18 mouse cellular contexts compared by ENCODE assay signal in the genomic region with DNA sequence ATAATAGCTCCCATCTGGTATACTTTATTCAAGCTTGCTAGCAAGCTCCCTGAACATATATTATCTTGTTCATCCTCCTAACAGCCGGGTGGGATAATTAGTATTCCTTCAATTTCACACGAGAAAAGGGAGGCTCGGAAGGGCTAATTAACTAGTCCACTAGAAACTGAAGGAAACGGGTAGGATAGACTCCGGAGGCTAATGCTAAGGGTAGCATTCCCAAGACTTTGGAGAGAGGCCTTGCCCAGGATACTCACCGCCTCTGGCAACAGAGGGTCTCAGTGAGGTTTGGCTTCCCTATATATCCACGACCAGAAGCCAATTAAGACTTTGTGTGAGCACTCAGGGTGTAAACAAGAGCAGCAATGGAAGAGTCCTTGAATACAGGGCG. TPM values are rescaled to one million over a fixed set of nuclear protein-coding genes. Genes with fewer than 3 reads are reported as not detected.
DNase-seq lines count a peak whose midpoint lies in the region; ATAC-seq lines count a peak whose summit lies in the region.
"Had no signal": no experiment of that assay in that cellular context is flagged by ENCODE, and none has a peak within 500 bp of the region (broad histone marks: within the 10 kb centered on the region; RNA-seq: fewer than 3 reads in every experiment).

No protein-coding gene starts in this region.

- H3K4me3 ChIP-seq in lung, embryonic 16.5 days (ENCODE audit: low read length), result no peak overlapping the region
- 0 out of 2 replicates have a peak overlapping the region, but pooled peaks have one; percentile 70 for H3K4me3 ChIP-seq in forebrain, embryonic 10.5 days
- H3K4me3 ChIP-seq in forebrain, embryonic 16.5 days (replicated peaks; ENCODE audit: low read length), result peak overlapping the region; percentile 76
- peak overlapping the region; percentile 66; the same call in 1 of the 2 replicates for H3K4me3 ChIP-seq in neural tube, embryonic 14.5 days (ENCODE audit: low read depth, low read length)
- H3K4me3 ChIP-seq: myocyte had no signal

- WGBS in lung, embryonic 16.5 days, result 60% methylated on average over 8 of the region's 8 CpGs
- WGBS in forebrain, embryonic 10.5 days, result 39% methylated on average over 8 of the region's 8 CpGs
- WGBS in forebrain, embryonic 16.5 days, result 13% methylated on average over 8 of the region's 8 CpGs
- 32% methylated on average over 8 of the region's 8 CpGs for WGBS in neural tube, embryonic 14.5 days

- no peaks in the 10 kb centered on the region for H3K9me3 ChIP-seq in lung, embryonic 16.5 days (ENCODE audit: control insufficient read depth, low read length)
- H3K9me3 ChIP-seq in forebrain, embryonic 10.5 days, result no peaks in the 10 kb centered on the region
- no peaks in the 10 kb centered on the region for H3K9me3 ChIP-seq in forebrain, embryonic 16.5 days (ENCODE audit: control insufficient read depth, low read length)
- H3K9me3 ChIP-seq in neural tube, embryonic 14.5 days (ENCODE audit: control insufficient read depth, low read length), result no peaks in the 10 kb centered on the region
- H3K9me3 ChIP-seq: liver, embryonic 13.5 days had no signal

- no peak for DNase-seq in lung, postnatal 4 days
- no peak for DNase-seq in forebrain, embryonic 10.5 days (ENCODE audit: extremely low spot score, low spot score)
- DNase-seq in cerebellum, adult 9-11 months, result no peak
- DNase-seq in kidney, postnatal 10 days, result no peak
- DNase-seq: adrenal gland, adult 2 months; heart, adult 11 months; kidney, postnatal 4 days; liver, embryonic 13.5 days had no signal

- no peak overlapping the region for H3K27ac ChIP-seq in lung, embryonic 16.5 days (ENCODE audit: low read length)
- no peak overlapping the region; the same call in 1 of the 2 replicates for H3K27ac ChIP-seq in forebrain, embryonic 10.5 days
- H3K27ac ChIP-seq in forebrain, embryonic 16.5 days (ENCODE audit: low read length), result peak overlapping the region; percentile 97
- no peak overlapping the region; the same call in 1 of the 2 replicates for H3K27ac ChIP-seq in neural tube, embryonic 14.5 days (ENCODE audit: low read depth, low read length)
- H3K27ac ChIP-seq: liver, embryonic 13.5 days; macrophage had no signal

- peak overlapping the region; percentile 82; the same call in 1 of the 2 replicates for H3K4me2 ChIP-seq in lung, embryonic 16.5 days (ENCODE audit: low read depth, low read length)
- H3K4me2 ChIP-seq in forebrain, embryonic 16.5 days (ENCODE audit: low read length), result peak overlapping the region; percentile 91
- H3K4me2 ChIP-seq in neural tube, embryonic 14.5 days (ENCODE audit: low read depth, low read length), result peak overlapping the region; percentile 96

- ATAC-seq in lung, embryonic 16.5 days (ENCODE audit: low read depth), result no peak
- no peak for ATAC-seq in forebrain, embryonic 16.5 days
- ATAC-seq in neural tube, embryonic 14.5 days (ENCODE audit: low read depth), result peak; percentile 2; the same call in 1 of the 2 replicates

- no peak overlapping the region for H3K9ac ChIP-seq in lung, embryonic 16.5 days (ENCODE audit: low read length)
- H3K9ac ChIP-seq in forebrain, embryonic 16.5 days (replicated peaks; ENCODE audit: low read depth, low read length), result peak overlapping the region; percentile 94; the same call in 1 of the 2 replicates
- no peak overlapping the region for H3K9ac ChIP-seq in neural tube, embryonic 14.5 days (replicated peaks; ENCODE audit: low read depth, low read length)
- H3K9ac ChIP-seq: liver, embryonic 13.5 days had no signal

- no peaks in the 10 kb centered on the region for H3K36me3 ChIP-seq in lung, embryonic 16.5 days (ENCODE audit: control insufficient read depth, insufficient read depth, low read length)
- no peaks in the 10 kb centered on the region for H3K36me3 ChIP-seq in forebrain, embryonic 10.5 days (replicated peaks)
- no peaks in the 10 kb centered on the region for H3K36me3 ChIP-seq in forebrain, embryonic 16.5 days (ENCODE audit: control insufficient read depth, insufficient read depth)
- no peaks in the 10 kb centered on the region for H3K36me3 ChIP-seq in neural tube, embryonic 14.5 days (ENCODE audit: control insufficient read depth, insufficient read depth, low read length)
- H3K36me3 ChIP-seq: liver, embryonic 13.5 days had no signal

- peaks cover 14% of the 10 kb centered on the region for H3K27me3 ChIP-seq in lung, embryonic 16.5 days (ENCODE audit: control insufficient read depth, insufficient read depth, low read depth, low read length)
- peaks cover 69% of the 10 kb centered on the region for H3K27me3 ChIP-seq in forebrain, embryonic 10.5 days (ENCODE audit: poor library complexity, severe bottlenecking)
- no peaks in the 10 kb centered on the region for H3K27me3 ChIP-seq in forebrain, embryonic 16.5 days (replicated peaks; ENCODE audit: control insufficient read depth, insufficient read depth, low read length)
- peaks cover 8% of the 10 kb centered on the region; the same call in 1 of the 2 replicates for H3K27me3 ChIP-seq in neural tube, embryonic 14.5 days (ENCODE audit: control insufficient read depth, insufficient read depth, low read length)
- H3K27me3 ChIP-seq: CH12.LX had no signal

- H3K4me1 ChIP-seq in lung, embryonic 16.5 days (replicated peaks; ENCODE audit: control insufficient read depth, insufficient read depth, low read length), result peaks cover 6% of the 10 kb centered on the region; the same call in 1 of the 2 replicates
- H3K4me1 ChIP-seq in forebrain, embryonic 10.5 days, result peaks cover 42% of the 10 kb centered on the region
- H3K4me1 ChIP-seq in forebrain, embryonic 16.5 days (replicated peaks; ENCODE audit: control insufficient read depth, insufficient read depth, low read length), result peaks cover 42% of the 10 kb centered on the region
- peaks cover 5% of the 10 kb centered on the region; the same call in 1 of the 2 replicates for H3K4me1 ChIP-seq in neural tube, embryonic 14.5 days (ENCODE audit: control insufficient read depth, insufficient read depth, low read length)

RNA-seq across cellular contexts. Expression of gene Gm13889, which starts 0.8 kb away (rescaled TPM):
- 23.4 and 26.8 TPM in 2 replicates for polyA plus RNA-seq in lung, embryonic 16.5 days (2015; fragmentation: Nextera tagmentation; extraction: Ambion mirVana)
- 1.5 and 1.6 TPM in 2 replicates for polyA plus RNA-seq in forebrain, embryonic 10.5 days (2016; fragmentation: Nextera tagmentation; extraction: Ambion mirVana)
- polyA plus RNA-seq in forebrain, embryonic 16.5 days (2015; fragmentation: Nextera tagmentation; extraction: Ambion mirVana), result 17.7 and 18.2 TPM in 2 replicates
- 12.3 and 12.8 TPM in 2 replicates for polyA plus RNA-seq in neural tube, embryonic 14.5 days (2014; fragmentation: Nextera tagmentation; extraction: Ambion mirVana)
- polyA plus RNA-seq: macrophage had no signal

RNA-seq across cellular contexts. Expression of gene Gm27027, which starts 38.4 kb away (rescaled TPM):
- polyA plus RNA-seq in lung, embryonic 16.5 days (2015; fragmentation: Nextera tagmentation; extraction: Ambion mirVana), result not detected in 2 replicates
- not detected in 2 replicates for polyA plus RNA-seq in forebrain, embryonic 10.5 days (2016; fragmentation: Nextera tagmentation; extraction: Ambion mirVana)
- polyA plus RNA-seq in forebrain, embryonic 16.5 days (2015; fragmentation: Nextera tagmentation; extraction: Ambion mirVana), result not detected in 2 replicates
- not detected in 2 replicates for polyA plus RNA-seq in neural tube, embryonic 14.5 days (2014; fragmentation: Nextera tagmentation; extraction: Ambion mirVana)
- polyA plus RNA-seq: adrenal gland, adult 2 months; embryonic facial prominence, embryonic 11.5 days; frontal cortex, adult 2 months; liver, embryonic 13.5 days; macrophage; myocyte; spleen, adult 2 months; urinary bladder, adult 2 months had no signal

RNA-seq across cellular contexts. Expression of gene Alkbh3, which starts 52.8 kb away (rescaled TPM):
- 63.0 and 70.0 TPM in 2 replicates for polyA plus RNA-seq in lung, embryonic 16.5 days (2015; fragmentation: Nextera tagmentation; extraction: Ambion mirVana)
- 48.8 and 49.5 TPM in 2 replicates for polyA plus RNA-seq in forebrain, embryonic 10.5 days (2016; fragmentation: Nextera tagmentation; extraction: Ambion mirVana)
- 55.1 and 57.4 TPM in 2 replicates for polyA plus RNA-seq in forebrain, embryonic 16.5 days (2015; fragmentation: Nextera tagmentation; extraction: Ambion mirVana)
- polyA plus RNA-seq in neural tube, embryonic 14.5 days (2014; fragmentation: Nextera tagmentation; extraction: Ambion mirVana), result 51.4 and 57.5 TPM in 2 replicates
